Mouse (Mus musculus) limb, embryonic 15.5 days (tissue): Measurements from ENCODE around the gene Ogg1. TPM values are rescaled to one million over a fixed set of nuclear protein-coding genes. Genes with fewer than 3 reads are reported as not detected.
"Not testable (repeated sequence)": the region's sequence is repeated elsewhere in the genome, so short reads cannot be mapped to it uniquely, and the experiment has no call there.

Experiments used
- ATAC-seq: fragments of 200-750 bp; cut with Nextera tagmentation; 2 replicates; pipeline ENCODE4 v1.8.0; 2017; ENCODE audit warnings: low read depth, moderate TSS enrichment; ENCODE audit not compliant: insufficient number of reproducible peaks, low FRiP score, low TSS enrichment
- H3K27ac ChIP-seq: fragments of 300-500 bp; sonication (generic); 2 replicates; pipeline ENCODE4 v1.5.1; 2015; ENCODE audit warnings: moderate library complexity, mild to moderate bottlenecking, inconsistent platforms
- H3K27me3 ChIP-seq: fragments of 300-500 bp; sonication (generic); 2 replicates; pipeline ENCODE4 v1.6.1; 2015; ENCODE audit warnings: inconsistent platforms
- H3K36me3 ChIP-seq: fragments of 300-500 bp; sonication (generic); 2 replicates; pipeline ENCODE4 v1.6.1; 2015; ENCODE audit warnings: inconsistent platforms
- H3K4me1 ChIP-seq: fragments of 300-500 bp; sonication (generic); 2 replicates; pipeline ENCODE4 v1.6.1; 2015; ENCODE audit warnings: inconsistent platforms
- H3K4me2 ChIP-seq: fragments of 300-500 bp; sonication (generic); 2 replicates; pipeline ENCODE4 v1.6.1; 2015; ENCODE audit warnings: mild to moderate bottlenecking, inconsistent platforms
- H3K4me3 ChIP-seq: fragments of 300-500 bp; sonication (generic); 2 replicates; pipeline ENCODE4 v1.5.1; 2015; ENCODE audit warnings: mild to moderate bottlenecking, inconsistent platforms
- H3K9ac ChIP-seq: fragments of 300-500 bp; sonication (generic); 2 replicates; pipeline ENCODE4 v1.6.1; 2015; ENCODE audit warnings: inconsistent platforms
- H3K9me3 ChIP-seq: fragments of 300-500 bp; sonication (generic); 2 replicates; pipeline ENCODE4 v1.6.1; 2016; ENCODE audit warnings: inconsistent platforms
- whole genome bisulfite sequencing: fragments of 180-500 bp; shearing (Covaris S2); methylation state at CpG from one replicate; pipeline ENCODE4 v1.1.7; 2015; 5-methylcytosine and 5-hydroxymethylcytosine counted together
- polyA plus RNA-seq: library from polyadenylated mRNA; unstranded; fragments of >200 nt; fragmentation: Nextera tagmentation; extraction: Ambion mirVana; gene quantifications from 2 replicates; pipeline ENCODE4 v1.2.1, GENCODE M21; 2015

The Ogg1 gene
- polyA plus RNA-seq, 1 experiment from 2014 or later: 10.6 TPM

DNA sequence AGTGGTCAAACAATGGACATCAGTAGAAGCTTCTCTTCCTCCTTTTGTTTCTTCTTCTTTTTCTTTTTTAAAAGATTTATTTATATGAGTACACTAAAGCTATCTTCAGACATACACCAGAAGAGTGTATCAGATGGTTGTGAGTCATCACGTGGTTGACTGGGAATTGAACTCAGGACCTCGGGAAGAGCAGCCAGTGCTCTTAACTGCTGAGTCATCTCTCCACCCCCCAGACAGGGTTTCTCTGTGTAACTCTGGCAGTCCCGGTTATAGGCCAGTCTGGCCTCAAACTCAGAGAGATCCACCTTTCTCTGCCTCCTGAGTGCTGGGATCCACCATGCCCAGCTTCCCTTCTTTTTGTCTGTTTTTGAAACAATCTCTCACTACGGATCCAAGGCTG is 30.1 kb upstream of the Ogg1 start:
- WGBS: 59% methylated on average over 4 of the region's 4 CpGs
- ATAC-seq: no peak
- Histone ChIP-seq H3K4me1 (no peaks in the 10 kb centered on the region), H3K4me2 (no peak overlapping the region), H3K27ac (no peak overlapping the region), H3K9ac (no peak overlapping the region), H3K27me3 (no peaks in the 10 kb centered on the region), H3K4me3 (no peak overlapping the region), H3K9me3 (no peaks in the 10 kb centered on the region), H3K36me3 (no peaks in the 10 kb centered on the region)

DNA sequence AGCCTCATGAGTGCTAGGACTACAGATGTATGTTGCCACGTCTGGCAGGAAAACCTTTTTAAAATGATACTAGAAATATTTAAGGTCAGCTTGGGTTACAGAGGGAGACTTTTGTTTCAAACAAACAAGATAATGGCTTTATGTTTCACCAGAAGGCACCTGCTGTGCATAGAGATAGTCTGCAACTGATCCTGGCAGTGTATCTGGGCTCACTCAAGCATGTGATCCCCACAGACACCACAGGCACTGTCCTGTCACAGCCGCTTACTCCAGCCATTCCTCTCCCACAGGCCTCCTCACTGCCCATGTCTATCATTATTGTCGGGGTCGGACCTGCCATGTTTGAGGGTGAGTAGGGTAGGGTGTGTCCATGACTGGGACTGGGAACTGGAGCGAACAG is 25.4 kb upstream of the Ogg1 start:
- H3K4me1 ChIP-seq: no peaks in the 10 kb centered on the region
- WGBS: 78% methylated on average over 5 of the region's 5 CpGs
- no peaks in the 10 kb centered on the region for H3K27me3 ChIP-seq
- no peak overlapping the region for H3K4me3 ChIP-seq
- no peak overlapping the region for H3K4me2 ChIP-seq
- no peak for ATAC-seq
- H3K9me3 ChIP-seq: no peaks in the 10 kb centered on the region
- H3K36me3 ChIP-seq: no peaks in the 10 kb centered on the region
- H3K9ac ChIP-seq: no peak overlapping the region
- no peak overlapping the region for H3K27ac ChIP-seq

DNA sequence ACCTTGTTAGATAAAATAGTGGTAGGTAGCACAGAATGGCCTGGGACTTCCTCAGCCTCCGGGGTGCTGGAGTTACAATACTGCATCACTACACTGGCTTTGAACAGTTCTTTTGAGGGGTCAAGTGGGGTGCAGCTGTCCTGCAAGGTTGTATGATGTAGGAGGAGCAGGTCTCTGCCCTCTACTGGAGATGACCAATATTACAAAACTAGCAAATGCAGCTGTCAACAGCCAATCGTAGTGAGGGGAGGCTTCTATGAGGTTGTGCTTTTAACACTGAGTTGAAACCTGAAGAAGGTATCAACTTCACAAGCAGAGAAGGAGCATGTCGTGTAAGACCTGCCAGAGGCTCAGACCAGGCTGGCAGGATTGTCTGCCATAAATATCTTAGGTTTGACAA is 24.5 kb upstream of the Ogg1 start:
- Histone ChIP-seq H3K9ac (no peak overlapping the region), H3K27ac (no peak overlapping the region), H3K4me3 (no peak overlapping the region), H3K27me3 (no peaks in the 10 kb centered on the region), H3K4me1 (no peaks in the 10 kb centered on the region), H3K36me3 (no peaks in the 10 kb centered on the region), H3K4me2 (no peak overlapping the region), H3K9me3 (no peaks in the 10 kb centered on the region)
- no peak for ATAC-seq
- WGBS: 28% methylated on average over 3 of the region's 3 CpGs

DNA sequence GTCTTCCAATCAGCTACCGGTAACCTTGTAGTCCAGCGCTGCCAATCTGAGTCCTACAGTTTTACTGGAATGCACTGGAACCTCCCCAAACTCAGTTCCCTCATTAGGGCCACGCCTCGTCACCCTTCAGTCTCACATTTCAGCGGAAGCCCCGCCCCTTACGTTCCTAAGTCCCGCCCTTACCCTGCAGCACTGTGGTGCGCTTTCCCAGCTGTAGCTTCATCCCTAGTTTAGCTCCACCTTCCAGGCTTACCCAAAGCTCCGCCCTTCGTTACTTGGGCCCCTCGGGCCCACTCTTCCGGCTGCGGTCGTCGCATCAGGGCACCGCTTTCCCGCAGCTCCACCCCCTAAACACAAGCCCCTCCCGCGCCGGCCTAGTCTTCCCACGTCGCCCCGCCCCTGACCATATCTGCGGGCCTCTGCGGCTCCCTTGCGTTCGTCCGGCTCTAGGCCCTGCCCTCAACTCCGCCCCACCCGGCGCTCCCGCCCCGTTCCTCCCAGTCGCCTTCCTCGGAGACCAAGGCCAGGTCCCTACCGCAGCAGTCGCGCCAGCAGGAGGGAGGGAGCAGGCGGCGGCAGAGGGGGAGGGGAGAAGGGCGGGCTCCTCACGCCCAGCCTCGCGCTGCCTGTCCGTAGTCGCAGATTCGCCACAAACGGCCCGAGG is 20.3 kb upstream of the Ogg1 start:
- Histone ChIP-seq H3K9me3 (no peaks in the 10 kb centered on the region), H3K27ac (peak overlapping the region; percentile 99), H3K27me3 (no peaks in the 10 kb centered on the region), H3K4me3 (peak overlapping the region; percentile 99), H3K4me1 (peaks cover 22% of the 10 kb centered on the region), H3K4me2 (peak overlapping the region; percentile 94), H3K36me3 (peaks cover 15% of the 10 kb centered on the region), H3K9ac (peak overlapping the region; percentile 99)
- WGBS: under 1% methylated on average over 48 of the region's 50 CpGs
- peak; percentile 99 for ATAC-seq

DNA sequence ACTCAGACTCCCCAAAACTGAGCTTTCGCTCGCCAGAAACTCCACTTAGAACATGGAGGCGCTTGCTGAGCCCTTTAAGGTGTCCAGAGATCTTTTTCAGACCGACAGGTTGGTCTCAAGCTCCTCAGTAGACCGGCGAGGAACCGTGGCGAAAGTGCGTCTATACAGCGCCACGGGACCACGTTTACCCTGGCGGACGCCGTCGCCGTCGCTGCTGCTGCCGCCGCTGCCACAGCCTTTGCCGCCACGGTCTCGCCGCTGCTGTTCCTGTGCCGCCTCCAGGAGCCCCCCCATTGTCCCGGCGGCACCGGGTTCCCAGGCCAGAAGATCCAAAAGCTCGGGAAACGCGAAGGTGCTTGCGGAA is 19.8 kb upstream of the Ogg1 start, which contains the start of gene Brpf1:
Gene Brpf1 (plus strand): TSS at position 152 of the 364 bp plus-strand sequence.
- WGBS: under 1% methylated on average over 32 of the region's 32 CpGs
- peak within 1 kb of the TSS; percentile 99 for H3K4me3 ChIP-seq
- peak; percentile 40; the same call in 1 of the 2 replicates for ATAC-seq
- H3K9ac ChIP-seq: peak within 1 kb of the TSS; percentile 99
- peak within 1 kb of the TSS; percentile 99 for H3K27ac ChIP-seq
- H3K36me3 ChIP-seq: peaks cover 16% of the 10 kb centered on the region
- peaks cover 22% of the 10 kb centered on the region for H3K4me1 ChIP-seq
- no peaks in the 10 kb centered on the region for H3K9me3 ChIP-seq
- H3K4me2 ChIP-seq: peak within 1 kb of the TSS; percentile 94
- H3K27me3 ChIP-seq: no peaks in the 10 kb centered on the region

DNA sequence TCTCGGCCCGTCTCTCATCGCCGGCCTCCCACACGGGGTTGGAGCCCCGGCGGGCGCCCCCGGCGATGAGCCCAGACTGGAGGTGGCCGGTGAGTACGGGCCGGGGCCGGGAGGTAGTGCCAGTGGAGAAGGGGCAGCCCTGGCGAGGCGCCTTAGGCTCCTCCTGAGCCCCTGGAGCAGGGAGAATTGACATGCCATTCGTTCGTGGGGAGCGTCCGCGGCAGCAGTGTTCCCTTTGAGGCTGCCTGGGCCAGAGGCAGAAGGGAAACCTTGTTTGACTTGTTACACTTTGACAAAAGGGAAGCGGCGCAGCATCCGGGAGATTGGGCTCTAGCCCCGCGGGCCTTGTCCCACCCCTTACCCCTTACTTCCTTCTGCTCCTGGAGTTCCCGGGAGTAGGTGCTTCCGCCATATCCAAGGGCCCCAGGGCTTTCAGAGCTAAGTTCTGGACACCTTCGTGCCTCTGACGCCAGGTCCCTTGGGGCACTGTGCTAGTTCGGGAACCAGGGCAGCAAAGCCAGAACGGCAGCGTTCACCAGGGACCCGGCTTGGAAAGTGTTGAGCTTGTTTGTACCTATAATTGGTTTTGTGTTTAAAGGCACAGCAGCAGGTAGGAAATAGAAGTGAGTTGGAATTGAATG is 19.2 kb upstream of the Ogg1 start:
- H3K4me2 ChIP-seq: peak overlapping the region; percentile 94
- WGBS: under 1% methylated on average over 34 of the region's 34 CpGs
- no peaks in the 10 kb centered on the region for H3K9me3 ChIP-seq
- H3K4me1 ChIP-seq: peaks cover 22% of the 10 kb centered on the region
- H3K4me3 ChIP-seq: peak overlapping the region; percentile 99
- no peak for ATAC-seq
- H3K27ac ChIP-seq: peak overlapping the region; percentile 99
- no peaks in the 10 kb centered on the region for H3K27me3 ChIP-seq
- peaks cover 22% of the 10 kb centered on the region for H3K36me3 ChIP-seq
- peak overlapping the region; percentile 99 for H3K9ac ChIP-seq

DNA sequence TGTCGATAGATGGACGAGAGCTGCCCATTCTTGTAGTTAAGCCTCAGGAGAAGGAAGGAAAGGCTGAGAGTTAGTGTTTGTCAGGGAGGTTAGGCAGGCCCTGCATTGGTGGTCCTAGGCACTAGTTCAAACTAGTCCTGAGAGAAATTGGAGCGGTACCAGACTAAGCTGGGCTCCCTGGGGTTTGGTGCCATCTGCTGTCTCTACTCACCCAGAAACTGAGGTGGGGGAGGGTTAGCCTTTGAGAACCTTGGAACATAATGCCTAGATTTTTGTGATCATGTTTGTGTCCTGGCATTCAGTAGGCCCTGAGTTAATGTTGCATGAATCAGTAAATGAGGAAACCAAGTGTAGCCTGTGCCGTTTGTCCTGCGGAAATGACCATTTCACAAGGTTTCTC is 18.6 kb upstream of the Ogg1 start:
- Histone ChIP-seq H3K4me3 (peak overlapping the region; percentile 99), H3K27ac (no peak overlapping the region), H3K9me3 (no peaks in the 10 kb centered on the region), H3K4me1 (peaks cover 22% of the 10 kb centered on the region), H3K9ac (peak overlapping the region; percentile 99), H3K4me2 (peak overlapping the region; percentile 94), H3K36me3 (peaks cover 27% of the 10 kb centered on the region), H3K27me3 (no peaks in the 10 kb centered on the region)
- WGBS: 39% methylated on average over 5 of the region's 5 CpGs
- ATAC-seq: no peak

DNA sequence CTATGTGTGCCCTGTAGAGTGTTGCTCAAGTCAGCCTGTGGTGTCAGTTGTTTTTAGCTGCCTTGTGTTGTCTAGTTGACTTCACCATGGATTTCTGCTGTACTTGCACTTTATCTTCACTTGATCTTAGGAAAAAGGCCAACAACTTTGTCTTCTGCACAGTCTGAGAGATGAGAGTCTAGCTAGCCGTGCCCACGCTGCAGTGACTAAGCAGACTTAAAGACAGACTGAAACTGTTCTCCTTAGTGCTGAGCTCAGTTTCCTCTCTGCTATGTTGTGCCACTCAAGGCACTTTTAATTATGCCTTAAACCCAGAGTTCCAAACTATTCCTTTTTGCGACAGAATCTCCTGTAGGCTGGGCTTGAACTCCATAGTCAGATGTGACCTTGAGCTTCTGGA is 10.8 kb upstream of the Ogg1 start:
- Histone ChIP-seq H3K9ac (no peak overlapping the region), H3K27ac (no peak overlapping the region), H3K4me1 (no peaks in the 10 kb centered on the region), H3K4me3 (no peak overlapping the region), H3K36me3 (peaks cover 91% of the 10 kb centered on the region), H3K27me3 (no peaks in the 10 kb centered on the region), H3K4me2 (no peak overlapping the region), H3K9me3 (no peaks in the 10 kb centered on the region)
- no peak for ATAC-seq
- 94% methylated on average over 3 of the region's 3 CpGs for WGBS

DNA sequence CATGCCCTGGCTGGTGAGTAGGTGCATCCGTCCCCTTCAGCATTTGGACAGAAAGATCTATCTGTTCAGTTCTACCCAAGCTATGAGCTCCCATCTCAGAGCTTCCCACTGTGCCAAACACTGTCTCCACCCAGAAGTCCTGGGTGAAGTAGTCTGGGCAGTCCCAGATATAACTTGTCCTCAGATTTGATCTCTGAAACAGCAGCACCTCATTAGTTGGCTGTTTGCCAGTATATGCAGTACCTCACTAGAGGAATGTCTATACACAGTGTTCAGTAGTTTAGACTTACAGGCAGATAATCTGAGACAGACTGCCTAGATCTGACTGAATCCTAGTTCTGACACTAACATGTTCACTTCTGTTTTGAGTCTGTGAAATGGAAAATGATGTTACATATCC is 2.6 kb downstream of the Ogg1 start:
- peaks cover 17% of the 10 kb centered on the region for H3K4me1 ChIP-seq
- H3K9me3 ChIP-seq: no peaks in the 10 kb centered on the region
- H3K27ac ChIP-seq: no peak overlapping the region
- no peak overlapping the region for H3K4me2 ChIP-seq
- WGBS: 88% methylated on average over 1 of the region's 1 CpGs
- H3K36me3 ChIP-seq: peaks cover 38% of the 10 kb centered on the region
- H3K4me3 ChIP-seq: no peak overlapping the region
- no peaks in the 10 kb centered on the region for H3K27me3 ChIP-seq
- no peak overlapping the region for H3K9ac ChIP-seq
- no peak for ATAC-seq

DNA sequence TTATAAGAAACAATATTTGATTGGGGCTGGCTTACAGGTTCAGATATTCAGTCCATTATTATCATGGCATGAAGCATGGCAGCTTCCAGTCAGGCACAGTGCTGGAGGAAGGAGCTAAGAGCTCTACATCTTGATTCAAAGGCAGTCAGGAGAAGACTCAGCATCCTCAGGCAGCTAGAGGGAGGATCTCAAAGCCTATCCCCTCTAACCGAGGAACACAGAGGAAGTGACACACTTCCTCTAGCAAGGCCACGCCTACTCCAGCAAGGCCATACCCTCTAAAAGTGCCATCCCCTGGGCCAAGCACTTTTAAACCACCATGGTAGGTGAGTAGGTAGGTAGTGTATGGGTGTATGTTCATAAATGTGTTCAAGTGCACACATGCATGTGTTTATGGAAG is 3.8 kb downstream of the Ogg1 start:
- H3K27ac ChIP-seq: no peak overlapping the region
- no peak overlapping the region for H3K4me2 ChIP-seq
- ATAC-seq: no peak
- peaks cover 12% of the 10 kb centered on the region for H3K4me1 ChIP-seq
- no peaks in the 10 kb centered on the region for H3K27me3 ChIP-seq
- no peak overlapping the region for H3K4me3 ChIP-seq
- WGBS: 44% methylated on average over 2 of the region's 2 CpGs
- H3K36me3 ChIP-seq: peaks cover 39% of the 10 kb centered on the region
- no peak overlapping the region for H3K9ac ChIP-seq
- no peaks in the 10 kb centered on the region for H3K9me3 ChIP-seq

DNA sequence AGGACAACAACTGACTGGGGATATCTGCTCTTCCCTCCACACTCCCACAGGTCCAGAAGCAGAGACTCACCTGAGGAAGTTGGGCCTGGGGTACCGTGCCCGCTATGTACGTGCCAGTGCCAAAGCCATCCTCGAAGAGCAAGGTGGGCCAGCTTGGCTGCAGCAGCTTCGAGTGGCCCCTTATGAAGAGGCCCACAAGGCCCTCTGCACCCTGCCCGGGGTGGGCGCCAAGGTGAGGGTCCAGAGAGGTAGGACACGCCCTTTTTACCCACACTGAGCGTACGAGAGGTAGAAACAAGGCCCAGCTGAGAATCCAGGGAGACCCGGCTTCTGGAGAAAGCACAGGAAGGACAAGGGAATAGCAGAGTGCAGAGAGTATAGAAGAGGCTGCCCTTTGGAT is 4.9 kb downstream of the Ogg1 start:
- no peak for ATAC-seq
- Histone ChIP-seq H3K4me2 (no peak overlapping the region), H3K9ac (no peak overlapping the region), H3K36me3 (peaks cover 49% of the 10 kb centered on the region), H3K27ac (no peak overlapping the region), H3K27me3 (no peaks in the 10 kb centered on the region), H3K4me1 (peaks cover 5% of the 10 kb centered on the region; the same call in 1 of the 2 replicates), H3K9me3 (no peaks in the 10 kb centered on the region), H3K4me3 (no peak overlapping the region)
- WGBS: 92% methylated on average over 11 of the region's 11 CpGs

DNA sequence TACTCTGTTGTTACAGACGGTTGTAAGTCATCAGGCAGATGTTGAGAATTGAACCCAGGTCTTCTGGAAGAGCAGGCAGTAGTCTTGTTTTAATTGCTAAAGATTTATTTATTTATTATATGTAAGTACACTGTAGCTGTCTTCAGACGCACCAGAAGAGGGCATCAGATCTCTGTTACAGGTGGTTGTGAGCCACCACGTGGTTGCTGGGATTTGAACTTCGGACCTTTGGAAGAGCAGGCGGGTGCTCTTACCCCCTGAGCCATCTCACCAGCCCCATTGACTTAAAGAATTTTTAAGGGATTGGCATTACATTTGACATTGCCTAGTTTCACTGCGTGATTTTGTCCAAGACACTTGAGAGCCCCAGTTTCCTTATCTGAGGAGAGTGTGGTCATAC is 6.0 kb downstream of the Ogg1 start:
- H3K9me3 ChIP-seq, ATAC-seq, H3K4me2 ChIP-seq, H3K4me1 ChIP-seq, H3K9ac ChIP-seq, H3K27me3 ChIP-seq, H3K27ac ChIP-seq, H3K4me3 ChIP-seq: not testable (repeated sequence)
- peaks cover 57% of the 10 kb centered on the region for H3K36me3 ChIP-seq
- 78% methylated on average over 6 of the region's 6 CpGs for WGBS
